Mouse (Mus musculus) liver, embryonic 14.5 days (tissue): ENCODE results near the gene Slamf9.

Source experiments
- CTCF ChIP-seq: IDR thresholded peaks from 2 replicates; pipeline ENCODE4 v1.5.1; 2016; ENCODE audit warnings: antibody characterized with exemption, low read depth, control low read depth
- EP300 ChIP-seq: IDR thresholded peaks from 2 replicates; pipeline ENCODE4 v1.6.1; 2016; ENCODE audit warnings: antibody characterized with exemption, low read depth

- TF ChIP-seq CTCF (peak; percentile 98), EP300 (no peak)
Observed at GRCm38 (mm10) chr1:172490261-172490661, 15.1 kb downstream of the Slamf9 start.
